Mouse (Mus musculus): Measurements from ENCODE around the gene Apoa2. TPM values are rescaled to one million over a fixed set of nuclear protein-coding genes. Genes with fewer than 3 reads are reported as not detected.

Apoa2 gene
- polyA plus RNA-seq, 1 experiment from 2014 or later: 3.1 TPM

DNA sequence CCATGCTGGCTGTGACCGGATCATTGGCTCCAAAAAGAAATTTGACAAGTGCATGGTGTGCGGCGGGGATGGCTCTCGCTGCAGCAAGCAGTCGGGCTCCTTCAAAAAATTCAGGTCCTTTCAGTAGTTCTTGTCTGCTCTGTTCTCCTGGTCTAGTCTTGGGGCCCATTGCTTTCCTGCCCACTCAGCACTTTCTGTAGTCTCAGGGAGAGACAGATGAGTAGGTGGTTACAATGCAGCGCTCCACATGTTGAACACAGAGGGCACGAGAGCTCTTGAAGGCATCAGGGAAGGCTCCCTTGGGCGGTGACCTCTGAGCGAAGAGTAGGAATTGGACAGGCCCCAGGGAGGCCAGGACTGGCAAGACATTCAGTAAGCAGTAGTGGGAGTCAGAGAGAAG lies 32.9 kb downstream of the Apoa2 start:
- no peak for ATAC-seq (ENCODE audit: low FRiP score)
- H3K4me1 ChIP-seq (replicated peaks; ENCODE audit: control insufficient read depth, insufficient read depth, low read length): no peaks in the 10 kb centered on the region

DNA sequence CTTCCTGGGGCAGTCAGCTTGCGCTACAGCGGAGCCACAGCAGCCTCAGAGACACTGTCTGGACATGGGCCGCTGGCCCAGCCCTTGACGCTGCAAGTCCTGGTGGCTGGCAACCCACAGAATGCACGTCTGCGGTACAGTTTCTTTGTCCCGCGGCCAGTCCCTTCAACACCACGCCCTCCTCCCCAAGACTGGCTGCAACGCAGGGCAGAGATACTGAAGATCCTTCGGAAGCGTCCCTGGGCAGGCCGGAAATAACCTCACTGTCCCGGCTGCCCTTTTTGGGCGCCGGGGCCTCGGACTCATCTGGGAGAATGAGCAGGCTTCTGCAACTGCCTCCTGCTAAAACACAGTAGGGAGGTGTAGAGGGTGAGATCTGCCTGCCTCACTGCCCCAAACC lies 34.1 kb downstream of the Apoa2 start:
- no peak overlapping the region for H3K4me3 ChIP-seq (ENCODE audit: low read depth, low read length)
- WGBS: 77% methylated on average over 17 of the region's 17 CpGs
- H3K4me2 ChIP-seq (replicated peaks; ENCODE audit: low read depth, low read length): no peak overlapping the region
- H3K36me3 ChIP-seq (ENCODE audit: control insufficient read depth, insufficient read depth, low read length): no peaks in the 10 kb centered on the region
- DNase-seq (ENCODE audit: low spot score): no peak
- H3K9me3 ChIP-seq (ENCODE audit: control insufficient read depth, low read length): no peaks in the 10 kb centered on the region
- no peaks in the 10 kb centered on the region for H3K27me3 ChIP-seq (ENCODE audit: control insufficient read depth, insufficient read depth, low read length)
- no peak for ATAC-seq (ENCODE audit: low FRiP score)
- H3K27ac ChIP-seq (ENCODE audit: low read depth, low read length): no peak overlapping the region
- no peak overlapping the region for H3K9ac ChIP-seq (ENCODE audit: low read depth, low read length)
- no peaks in the 10 kb centered on the region for H3K4me1 ChIP-seq (replicated peaks; ENCODE audit: control insufficient read depth, insufficient read depth, low read length)

More for the DNA sequence above, 32.9 kb downstream of the Apoa2 start:
- DNase-seq (ENCODE audit: low spot score): no peak
- H3K4me2 ChIP-seq (replicated peaks; ENCODE audit: low read depth, low read length): no peak overlapping the region
- H3K9ac ChIP-seq (ENCODE audit: low read depth, low read length): no peak overlapping the region
- no peaks in the 10 kb centered on the region for H3K9me3 ChIP-seq (ENCODE audit: control insufficient read depth, low read length)
- no peaks in the 10 kb centered on the region for H3K27me3 ChIP-seq (ENCODE audit: control insufficient read depth, insufficient read depth, low read length)
- 85% methylated on average over 9 of the region's 9 CpGs for WGBS
- no peak overlapping the region for H3K27ac ChIP-seq (ENCODE audit: low read depth, low read length)
- H3K4me3 ChIP-seq (ENCODE audit: low read depth, low read length): no peak overlapping the region
- H3K36me3 ChIP-seq (ENCODE audit: control insufficient read depth, insufficient read depth, low read length): no peaks in the 10 kb centered on the region

DNA sequence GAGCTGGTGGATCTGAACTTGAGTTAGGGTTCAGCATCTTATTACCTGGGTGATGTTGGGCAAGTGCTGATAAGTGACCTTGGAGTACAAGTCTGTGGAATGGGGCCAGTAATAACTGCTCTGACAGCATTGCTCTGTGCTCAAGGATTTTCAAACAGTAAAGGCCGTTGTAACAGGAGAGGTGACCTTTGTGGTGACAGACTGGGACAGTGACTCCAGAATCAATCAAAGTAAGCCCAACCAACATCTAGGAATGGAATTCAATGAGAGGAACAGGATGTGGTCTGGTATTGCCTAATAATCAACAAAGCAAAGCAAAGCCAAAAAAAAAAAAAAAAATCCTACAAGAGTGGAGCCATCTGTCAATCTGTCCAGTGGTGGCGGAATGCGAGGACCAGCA lies 35.5 kb downstream of the Apoa2 start:
- H3K9ac ChIP-seq (ENCODE audit: low read depth, low read length): no peak overlapping the region
- no peaks in the 10 kb centered on the region for H3K36me3 ChIP-seq (ENCODE audit: control insufficient read depth, insufficient read depth, low read length)
- ATAC-seq (ENCODE audit: low FRiP score) (no peak), DNase-seq (ENCODE audit: low spot score) (no peak)
- no peaks in the 10 kb centered on the region for H3K4me1 ChIP-seq (replicated peaks; ENCODE audit: control insufficient read depth, insufficient read depth, low read length)
- no peaks in the 10 kb centered on the region for H3K9me3 ChIP-seq (ENCODE audit: control insufficient read depth, low read length)
- 73% methylated on average over 3 of the region's 3 CpGs for WGBS
- no peak overlapping the region for H3K4me2 ChIP-seq (replicated peaks; ENCODE audit: low read depth, low read length)
- no peak overlapping the region for H3K4me3 ChIP-seq (ENCODE audit: low read depth, low read length)
- H3K27me3 ChIP-seq (ENCODE audit: control insufficient read depth, insufficient read depth, low read length): no peaks in the 10 kb centered on the region
- H3K27ac ChIP-seq (ENCODE audit: low read depth, low read length): no peak overlapping the region

DNA sequence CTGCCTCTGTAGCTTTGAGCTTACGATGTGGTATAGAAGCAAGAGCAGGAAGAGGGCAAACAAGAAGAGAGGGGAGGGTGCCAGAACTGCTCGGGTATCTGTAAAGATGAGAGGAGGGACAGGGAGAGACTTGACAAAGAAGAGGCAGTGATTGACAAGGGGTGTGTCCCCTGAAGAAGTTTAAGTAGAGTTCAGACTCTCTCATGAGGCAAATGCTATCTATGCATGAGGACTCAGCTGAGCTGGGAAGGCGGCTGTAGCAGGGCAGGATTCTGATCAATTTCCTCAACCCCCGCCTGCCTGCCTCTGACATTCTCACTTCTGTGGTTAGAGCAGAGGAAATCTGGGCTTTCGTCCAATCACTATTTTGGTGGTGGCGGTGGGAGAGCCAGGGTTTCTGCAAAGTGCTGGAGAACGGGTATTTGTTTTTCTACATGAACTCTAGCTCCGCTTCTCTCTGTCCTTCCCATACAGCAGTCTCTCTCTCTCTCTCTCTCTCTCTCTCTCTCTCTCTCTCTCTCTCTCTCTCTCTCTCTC lies 37.8 kb downstream of the Apoa2 start:
- Histone ChIP-seq H3K9ac (ENCODE audit: low read depth, low read length) (0 out of 2 replicates have a peak overlapping the region, but pooled peaks have one; percentile 31), H3K4me2 (replicated peaks; ENCODE audit: low read depth, low read length) (peak overlapping the region; percentile 18; the same call in 1 of the 2 replicates), H3K4me3 (ENCODE audit: low read depth, low read length) (no peak overlapping the region), H3K4me1 (replicated peaks; ENCODE audit: control insufficient read depth, insufficient read depth, low read length) (no peaks in the 10 kb centered on the region), H3K27me3 (ENCODE audit: control insufficient read depth, insufficient read depth, low read length) (no peaks in the 10 kb centered on the region), H3K9me3 (ENCODE audit: control insufficient read depth, low read length) (no peaks in the 10 kb centered on the region), H3K27ac (ENCODE audit: low read depth, low read length) (no peak overlapping the region), H3K36me3 (ENCODE audit: control insufficient read depth, insufficient read depth, low read length) (no peaks in the 10 kb centered on the region)
- DNase-seq (ENCODE audit: low spot score): peak; percentile 30
- peak; percentile 46 for ATAC-seq (ENCODE audit: low FRiP score)
- 10% methylated on average over 8 of the region's 8 CpGs for WGBS

DNA sequence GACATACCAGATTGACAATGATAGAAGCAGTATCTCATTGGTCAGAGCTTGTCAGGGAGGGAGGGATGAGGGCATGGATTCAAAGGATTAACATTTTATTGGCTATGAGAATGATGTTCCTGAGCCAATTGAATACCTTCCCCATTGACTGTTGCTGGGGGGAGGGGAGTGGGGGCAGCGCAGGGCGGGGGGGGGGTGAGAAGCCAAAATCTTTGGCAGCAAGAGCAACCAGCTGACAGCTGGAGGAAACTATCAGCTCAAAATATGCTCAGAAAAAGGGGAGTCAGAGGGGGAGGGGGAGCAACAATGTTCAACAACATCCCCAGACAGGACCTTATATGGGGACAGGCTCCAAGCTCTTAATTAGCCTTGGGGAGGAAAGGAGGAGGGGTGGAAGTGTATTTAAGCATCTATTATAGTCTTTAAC lies 38.3 kb downstream of the Apoa2 start:
- H3K4me3 ChIP-seq (ENCODE audit: low read depth, low read length): no peak overlapping the region
- no peaks in the 10 kb centered on the region for H3K4me1 ChIP-seq (replicated peaks; ENCODE audit: control insufficient read depth, insufficient read depth, low read length)
- 6% methylated on average over 2 of the region's 2 CpGs for WGBS
- no peak overlapping the region for H3K9ac ChIP-seq (ENCODE audit: low read depth, low read length)
- peak overlapping the region; percentile 18; the same call in 1 of the 2 replicates for H3K4me2 ChIP-seq (replicated peaks; ENCODE audit: low read depth, low read length)
- H3K36me3 ChIP-seq (ENCODE audit: control insufficient read depth, insufficient read depth, low read length): no peaks in the 10 kb centered on the region
- no peaks in the 10 kb centered on the region for H3K9me3 ChIP-seq (ENCODE audit: control insufficient read depth, low read length)
- peak; percentile 29 for DNase-seq (ENCODE audit: low spot score)
- ATAC-seq (ENCODE audit: low FRiP score): peak; percentile 84
- H3K27ac ChIP-seq (ENCODE audit: low read depth, low read length): no peak overlapping the region
- no peaks in the 10 kb centered on the region for H3K27me3 ChIP-seq (ENCODE audit: control insufficient read depth, insufficient read depth, low read length)

DNA sequence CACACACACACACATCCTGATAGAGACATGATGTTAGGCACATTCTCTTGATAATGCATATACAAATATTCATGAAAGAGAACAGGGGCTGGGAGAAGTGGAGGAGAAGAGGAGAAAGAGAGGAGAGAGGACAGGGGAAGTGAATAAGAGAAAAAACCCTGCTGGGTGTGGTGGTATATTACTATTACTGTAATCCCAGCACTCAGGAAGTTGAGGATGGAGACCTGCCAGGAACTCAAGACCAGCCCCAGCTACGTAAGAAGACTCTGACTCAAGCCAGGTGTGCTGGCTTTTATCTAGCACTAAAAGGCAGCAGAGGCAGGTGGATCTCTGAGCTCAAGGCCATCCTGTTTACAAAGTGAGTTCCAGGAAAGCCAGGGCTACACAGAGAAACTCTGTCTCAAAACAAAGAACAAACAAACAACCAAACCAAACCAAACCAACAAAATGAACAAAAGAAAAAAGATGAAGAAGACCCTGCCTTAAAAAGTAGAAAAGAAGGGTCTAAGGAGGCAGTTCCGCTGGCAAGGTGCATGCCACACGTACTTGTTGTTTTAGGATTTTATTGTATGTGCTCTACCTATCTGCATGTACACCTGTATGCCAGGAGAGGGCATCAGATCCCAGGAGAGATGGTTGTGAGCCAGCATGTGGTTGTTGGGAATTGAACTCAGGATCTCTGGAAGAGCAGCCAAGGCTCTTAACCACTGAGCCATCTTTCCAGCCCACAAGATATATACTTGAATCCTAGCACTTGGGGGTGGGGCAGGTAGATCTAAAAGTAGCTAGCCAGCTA lies 39.0 kb downstream of the Apoa2 start:
- H3K4me1 ChIP-seq (replicated peaks; ENCODE audit: control insufficient read depth, insufficient read depth, low read length): no peaks in the 10 kb centered on the region
- H3K9ac ChIP-seq (ENCODE audit: low read depth, low read length): no peak overlapping the region
- DNase-seq (ENCODE audit: low spot score) (no peak), ATAC-seq (ENCODE audit: low FRiP score) (no peak)
- no peak overlapping the region for H3K4me2 ChIP-seq (replicated peaks; ENCODE audit: low read depth, low read length)
- no peaks in the 10 kb centered on the region for H3K9me3 ChIP-seq (ENCODE audit: control insufficient read depth, low read length)
- H3K27me3 ChIP-seq (ENCODE audit: control insufficient read depth, insufficient read depth, low read length): no peaks in the 10 kb centered on the region
- no peak overlapping the region for H3K27ac ChIP-seq (ENCODE audit: low read depth, low read length)
- no peak overlapping the region for H3K4me3 ChIP-seq (ENCODE audit: low read depth, low read length)
- no peaks in the 10 kb centered on the region for H3K36me3 ChIP-seq (ENCODE audit: control insufficient read depth, insufficient read depth, low read length)
- WGBS: 81% methylated on average over 3 of the region's 3 CpGs

DNA sequence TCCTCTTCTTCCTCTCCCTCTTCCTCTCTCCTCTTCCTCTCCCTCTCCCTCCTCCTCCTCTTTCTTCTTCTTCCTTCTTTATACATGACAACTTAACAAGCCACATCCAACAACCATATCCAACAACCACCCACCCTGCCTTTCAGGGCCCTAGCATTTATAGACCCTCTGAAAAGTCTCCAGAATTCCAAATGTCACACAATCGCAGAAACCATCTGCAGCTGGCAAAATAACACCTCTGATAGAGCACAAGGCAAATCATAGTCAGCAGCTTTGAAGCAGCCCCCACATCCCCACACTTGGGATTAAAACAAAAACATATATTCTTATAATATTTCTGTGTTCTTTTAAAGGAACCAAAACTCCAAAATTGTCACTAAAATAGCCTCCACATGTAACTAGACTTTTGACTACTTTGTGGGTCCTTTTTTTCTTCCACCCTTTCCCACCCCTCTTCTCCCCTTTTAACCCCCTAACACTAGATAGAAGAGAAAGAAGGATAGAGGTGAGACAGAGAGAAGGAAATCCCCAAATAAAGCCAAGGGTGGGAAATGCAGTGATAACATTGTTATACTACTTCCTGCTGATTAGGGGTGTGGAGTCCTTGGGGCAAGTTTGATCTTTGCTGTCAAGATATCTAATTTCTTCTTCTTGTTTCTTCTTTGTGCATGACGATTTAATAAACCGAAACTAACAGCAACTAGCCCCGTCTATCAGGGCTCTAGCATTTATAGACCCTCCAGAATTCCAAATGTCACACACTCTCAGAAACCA lies 41.3 kb downstream of the Apoa2 start:
- H3K4me2 ChIP-seq (replicated peaks; ENCODE audit: low read depth, low read length): no peak overlapping the region
- H3K4me3 ChIP-seq (ENCODE audit: low read depth, low read length): no peak overlapping the region
- no peak overlapping the region for H3K9ac ChIP-seq (ENCODE audit: low read depth, low read length)
- 78% methylated on average over 4 of the region's 4 CpGs for WGBS
- ATAC-seq (ENCODE audit: low FRiP score) (no peak), DNase-seq (ENCODE audit: low spot score) (no peak)
- H3K9me3 ChIP-seq (ENCODE audit: control insufficient read depth, low read length): no peaks in the 10 kb centered on the region
- no peak overlapping the region for H3K27ac ChIP-seq (ENCODE audit: low read depth, low read length)
- H3K36me3 ChIP-seq (ENCODE audit: control insufficient read depth, insufficient read depth, low read length): no peaks in the 10 kb centered on the region
- H3K27me3 ChIP-seq (ENCODE audit: control insufficient read depth, insufficient read depth, low read length): no peaks in the 10 kb centered on the region
- H3K4me1 ChIP-seq (replicated peaks; ENCODE audit: control insufficient read depth, insufficient read depth, low read length): no peaks in the 10 kb centered on the region; the same call in 1 of the 2 replicates

DNA sequence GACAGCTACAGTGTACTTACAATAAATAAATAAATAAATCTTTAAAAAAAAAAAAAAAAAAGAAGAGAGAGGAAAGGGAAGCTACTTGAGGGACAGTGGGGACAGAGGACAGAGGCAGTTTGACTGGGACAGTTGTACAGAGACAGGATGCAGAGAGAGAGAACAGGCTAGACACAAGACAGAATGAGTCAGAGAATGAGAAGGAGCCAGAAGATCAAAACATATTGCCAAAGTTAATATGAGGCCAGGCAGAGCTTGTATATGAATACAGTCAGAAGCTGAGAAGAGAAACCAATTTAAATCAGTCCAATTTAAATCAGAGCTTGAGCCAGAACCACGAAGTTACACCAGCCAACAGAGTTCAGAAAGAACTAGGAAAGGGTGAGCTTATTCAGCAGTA lies 43.5 kb downstream of the Apoa2 start:
- no peaks in the 10 kb centered on the region for H3K27me3 ChIP-seq (ENCODE audit: control insufficient read depth, insufficient read depth, low read length)
- H3K4me2 ChIP-seq (replicated peaks; ENCODE audit: low read depth, low read length): no peak overlapping the region
- WGBS: 69% methylated on average over 1 of the region's 1 CpGs
- no peaks in the 10 kb centered on the region for H3K36me3 ChIP-seq (ENCODE audit: control insufficient read depth, insufficient read depth, low read length)
- DNase-seq (ENCODE audit: low spot score) (no peak), ATAC-seq (ENCODE audit: low FRiP score) (no peak)
- H3K9ac ChIP-seq (ENCODE audit: low read depth, low read length): no peak overlapping the region
- H3K4me3 ChIP-seq (ENCODE audit: low read depth, low read length): no peak overlapping the region
- H3K9me3 ChIP-seq (ENCODE audit: control insufficient read depth, low read length): no peaks in the 10 kb centered on the region
- H3K27ac ChIP-seq (ENCODE audit: low read depth, low read length): no peak overlapping the region
- H3K4me1 ChIP-seq (replicated peaks; ENCODE audit: control insufficient read depth, insufficient read depth, low read length): no peaks in the 10 kb centered on the region; the same call in 1 of the 2 replicates

Data from hindbrain, embryonic 11.5 days (tissue).